Mouse (Mus musculus) left cerebral cortex, adult 2 months (tissue): ENCODE data around the gene Scnm1. TPM values are rescaled to one million over a fixed set of nuclear protein-coding genes. Genes with fewer than 3 reads are reported as not detected.
"Not testable (repeated sequence)": the region's sequence is repeated elsewhere in the genome, so short reads cannot be mapped to it uniquely, and the experiment has no call there.

Experiments used
- DNase-seq, 2 experiments: peaks; one replicate each; pipeline ENCODE4 v3.0.0; 2021 to 2022; ENCODE audit warnings: low spot score in 2 of 2, mixed read lengths in 1 of 2; ENCODE audit errors: extremely low spot score in 1 of 2
- H3K27ac ChIP-seq: fragments of 200-600 bp; 2 replicates; pipeline ENCODE4 v1.8.1; 2022
- H3K4me3 ChIP-seq: fragments of 200-600 bp; 2 replicates; pipeline ENCODE4 v1.8.1; 2022
- CTCF ChIP-seq: fragments of 200-600 bp; IDR thresholded peaks from 2 replicates; pipeline ENCODE4 v1.8.1; 2022; ENCODE audit warnings: antibody characterized with exemption, mild to moderate bottlenecking, moderate library complexity
- intact Hi-C: fragments of 180-260 bp; cut with DNase I; formaldehyde crosslinking; loops from one replicate; pipeline ENCODE4 v1.15.1; 2025
- total RNA-seq, 2 experiments: library from RNA; stranded (reverse); gene quantifications; 2 replicates each; pipeline ENCODE4 v1.2.3; 2021

Gene Scnm1
- total RNA-seq, 2 experiments from 2014 or later, result 45.6 to 49.7 TPM

GRCm38 (mm10) chr3:95124972-95125371, 8.8 kb downstream of the Scnm1 start:
- TF ChIP-seq CTCF, result no peak
- H3K27ac ChIP-seq, result no peak overlapping the region
- H3K4me3 ChIP-seq, result no peak overlapping the region
- peak in 1 of 2 experiments; percentile 39 for DNase-seq
- intact Hi-C loops, result no loop called here

GRCm38 (mm10) chr3:95124246-95124645, 9.6 kb downstream of the Scnm1 start, which contains the start of gene Tmod4:
Gene Tmod4, plus strand, starts transcription at chr3:95124476.
- peak; percentile 55 for TF ChIP-seq CTCF
- H3K4me3 ChIP-seq, result no peak within 1 kb of the TSS
- DNase-seq, result no peak
- H3K27ac ChIP-seq, result no peak within 1 kb of the TSS
- intact Hi-C loops, result no loop called here

- no peak for DNase-seq
- intact Hi-C loops, result no loop called here
- Histone ChIP-seq H3K4me3 (no peak overlapping the region), H3K27ac (no peak overlapping the region)
- TF ChIP-seq CTCF, result no peak
Observed at GRCm38 (mm10) chr3:95121580-95121979, 12.2 kb downstream of the Scnm1 start.

- H3K27ac ChIP-seq, result no peak overlapping the region
- DNase-seq, result no peak
- TF ChIP-seq CTCF, result no peak
- intact Hi-C loops, result no loop called here
- H3K4me3 ChIP-seq, result no peak overlapping the region
Observed at GRCm38 (mm10) chr3:95117751-95118150, 16.1 kb downstream of the Scnm1 start.

GRCm38 (mm10) chr3:95112760-95113159, 21.1 kb downstream of the Scnm1 start:
- Histone ChIP-seq H3K4me3 (no peak overlapping the region), H3K27ac (no peak overlapping the region)
- no peak for TF ChIP-seq CTCF
- DNase-seq, result no peak
- intact Hi-C loops, result no loop called here

GRCm38 (mm10) chr3:95110911-95111726, 22.7 kb downstream of the Scnm1 start, which contains the start of gene Vps72:
Gene Vps72, plus strand, starts transcription at chr3:95111022.
- intact Hi-C loops, result no loop called here
- peak; percentile 90 for DNase-seq
- peak within 1 kb of the TSS; percentile 63 for H3K4me3 ChIP-seq
- TF ChIP-seq CTCF, result no peak
- H3K27ac ChIP-seq, result peak within 1 kb of the TSS; percentile 92

- TF ChIP-seq CTCF, result peak; percentile 55
- intact Hi-C loops, result loop anchor here (1.0 kb wide), 1 partner anchor 55 kb away; no protein-coding TSS in a partner anchor
- H3K4me3 ChIP-seq, result no peak overlapping the region
- no peak overlapping the region for H3K27ac ChIP-seq
- DNase-seq, result no peak
Observed at GRCm38 (mm10) chr3:95107898-95108297, 25.9 kb downstream of the Scnm1 start.

- intact Hi-C loops, DNase-seq: not testable (repeated sequence)
- Histone ChIP-seq H3K4me3 (peak overlapping the region; percentile 97), H3K27ac (peak overlapping the region; percentile 81)
Observed at GRCm38 (mm10) chr3:95107308-95107707, 26.5 kb downstream of the Scnm1 start.

GRCm38 (mm10) chr3:95106338-95107117, 27.3 kb downstream of the Scnm1 start, which contains the start of gene Pip5k1a:
Gene Pip5k1a, minus strand, starts transcription at chr3:95106930.
- H3K27ac ChIP-seq, result peak within 1 kb of the TSS; percentile 97
- intact Hi-C loops, result no loop called here
- DNase-seq, result peak; percentile 96 to 97

GRCm38 (mm10) chr3:95105586-95106337, 28.0 kb downstream of the Scnm1 start:
- intact Hi-C loops, result loop anchor here (2.0 kb wide), 1 partner anchor 47 kb away; no protein-coding TSS in a partner anchor
- DNase-seq, result no peak

More at GRCm38 (mm10) chr3:95106338-95107117, 27.3 kb downstream of the Scnm1 start, which contains the start of gene Pip5k1a:
- peak; percentile 22 for TF ChIP-seq CTCF
- peak within 1 kb of the TSS; percentile 97 for H3K4me3 ChIP-seq

GRCm38 (mm10) chr3:95105121-95105520, 28.7 kb downstream of the Scnm1 start:
- peak; percentile 25 to 48 for DNase-seq
- intact Hi-C loops, result loop anchor here (2.0 kb wide), 1 partner anchor 46 kb away; no protein-coding TSS in a partner anchor
- H3K27ac ChIP-seq, result peak overlapping the region; percentile 89
- TF ChIP-seq CTCF, result no peak
- H3K4me3 ChIP-seq, result peak overlapping the region; percentile 97

More at GRCm38 (mm10) chr3:95105586-95106337, 28.0 kb downstream of the Scnm1 start:
- Histone ChIP-seq H3K4me3 (peak overlapping the region; percentile 97), H3K27ac (peak overlapping the region; percentile 97)
- TF ChIP-seq CTCF, result no peak
